Mouse (Mus musculus) forebrain, postnatal 0 days (tissue): Measurements from ENCODE around the gene D630023F18Rik. TPM values are rescaled to one million over a fixed set of nuclear protein-coding genes. Genes with fewer than 3 reads are reported as not detected.

Experiments used
- ATAC-seq: fragments of 200-750 bp; cut with Nextera tagmentation; 2 replicates; pipeline ENCODE4 v1.8.0; 2017; ENCODE audit warnings: mild to moderate bottlenecking, moderate library complexity
- DNase-seq: peaks from one replicate; pipeline ENCODE4 v3.0.0-alpha.2; 2015
- H3K27ac ChIP-seq: fragments of 300-500 bp; sonication (generic); 2 replicates; pipeline ENCODE4 v1.5.1; 2014; ENCODE audit warnings: low read depth, mild to moderate bottlenecking, antibody characterized with exemption, low read length, moderate library complexity, mixed read lengths
- H3K27me3 ChIP-seq: fragments of 300-500 bp; sonication (generic); 2 replicates; pipeline ENCODE4 v1.6.1; 2014; ENCODE audit warnings: mild to moderate bottlenecking, low read length, mixed read lengths; ENCODE audit not compliant: insufficient read depth
- H3K36me3 ChIP-seq: fragments of 300-500 bp; sonication (generic); 2 replicates; pipeline ENCODE4 v1.6.1; 2014; ENCODE audit warnings: mild to moderate bottlenecking, moderate library complexity; ENCODE audit not compliant: insufficient read depth
- H3K4me1 ChIP-seq: fragments of 300-500 bp; sonication (generic); 2 replicates; pipeline ENCODE4 v1.6.1; 2014; ENCODE audit warnings: antibody characterized with exemption; ENCODE audit not compliant: insufficient read depth
- H3K4me2 ChIP-seq: fragments of 300-500 bp; sonication (generic); 2 replicates; pipeline ENCODE4 v1.6.1; 2014; ENCODE audit warnings: low read depth, mild to moderate bottlenecking, moderate library complexity
- H3K4me3 ChIP-seq: fragments of 300-500 bp; sonication (generic); 2 replicates; pipeline ENCODE4 v1.5.1; 2014; ENCODE audit warnings: low read depth, low read length, mixed read lengths
- H3K9ac ChIP-seq: fragments of 300-500 bp; sonication (generic); 2 replicates; pipeline ENCODE4 v1.6.1; 2014; ENCODE audit warnings: mild to moderate bottlenecking
- H3K9me3 ChIP-seq: fragments of 300-500 bp; sonication (generic); 2 replicates; pipeline ENCODE4 v1.6.1; 2016; ENCODE audit warnings: low read length
- CTCF ChIP-seq: sonication (generic); IDR thresholded peaks from 2 replicates; pipeline ENCODE4 v1.5.1; 2016; ENCODE audit warnings: antibody characterized with exemption, control low read depth, low read depth
- WGBS: fragments of 180-500 bp; shearing (Covaris S2); extraction: QIAGEN DNeasy Blood & Tissue Kit; methylation state at CpG from one replicate; pipeline ENCODE4 v1.1.7; 2014; 5-methylcytosine and 5-hydroxymethylcytosine counted together
- polyA plus RNA-seq: library from polyadenylated mRNA; unstranded; fragments of >200 nt; fragmentation: Nextera tagmentation; extraction: Ambion mirVana; gene quantifications from 2 replicates; pipeline ENCODE4 v1.2.1, GENCODE M21; 2015
- total RNA-seq: library from RNA; depleted of rRNA; stranded (reverse); fragments of >200 nt; gene quantifications from 2 replicates; pipeline ENCODE4 v1.2.3, GENCODE M21; 2014

Gene D630023F18Rik
- total and polyA plus RNA-seq, 2 experiments from 2014 or later: 9.8 to 12.3 TPM

GRCm38 (mm10) chr1:65090370-65090769 lies 32.6 kb downstream of the D630023F18Rik start:
- DNase-seq (no peak), ATAC-seq (no peak)
- Histone ChIP-seq H3K4me2 (no peak overlapping the region), H3K36me3 (no peaks in the 10 kb centered on the region), H3K4me1 (no peaks in the 10 kb centered on the region), H3K27me3 (no peaks in the 10 kb centered on the region), H3K9me3 (no peaks in the 10 kb centered on the region), H3K4me3 (no peak overlapping the region), H3K27ac (no peak overlapping the region), H3K9ac (no peak overlapping the region)
- no peak for TF ChIP-seq CTCF
- 82% methylated on average over 2 of the region's 2 CpGs for WGBS

GRCm38 (mm10) chr1:65088567-65089356 lies 34.3 kb downstream of the D630023F18Rik start:
- 84% methylated on average over 6 of the region's 6 CpGs for WGBS
- no peak for DNase-seq
- TF ChIP-seq CTCF: no peak

GRCm38 (mm10) chr1:65082188-65082587 lies 40.8 kb downstream of the D630023F18Rik start, which contains the start of gene Crygb:
Gene Crygb (minus strand): TSS chr1:65082288.
- no peak for DNase-seq
- no peaks in the 10 kb centered on the region for H3K27me3 ChIP-seq
- no peak for TF ChIP-seq CTCF
- no peak within 1 kb of the TSS for H3K4me2 ChIP-seq
- ATAC-seq: no peak
- no peaks in the 10 kb centered on the region for H3K9me3 ChIP-seq
- H3K36me3 ChIP-seq: no peaks in the 10 kb centered on the region
- no peak within 1 kb of the TSS for H3K4me3 ChIP-seq
- no peak within 1 kb of the TSS for H3K27ac ChIP-seq
- no peak within 1 kb of the TSS for H3K9ac ChIP-seq
- H3K4me1 ChIP-seq: no peaks in the 10 kb centered on the region
- WGBS: 27% methylated on average over 7 of the region's 7 CpGs

More at GRCm38 (mm10) chr1:65088567-65089356, 34.3 kb downstream of the D630023F18Rik start:
- Histone ChIP-seq H3K4me1 (no peaks in the 10 kb centered on the region), H3K4me3 (no peak overlapping the region), H3K9ac (no peak overlapping the region), H3K27ac (no peak overlapping the region), H3K36me3 (no peaks in the 10 kb centered on the region), H3K4me2 (no peak overlapping the region), H3K9me3 (no peaks in the 10 kb centered on the region), H3K27me3 (no peaks in the 10 kb centered on the region)
- no peak for ATAC-seq

GRCm38 (mm10) chr1:65075607-65076006 lies 47.4 kb downstream of the D630023F18Rik start:
- H3K4me2 ChIP-seq: no peak overlapping the region
- WGBS: 19% methylated on average over 5 of the region's 5 CpGs
- no peaks in the 10 kb centered on the region for H3K4me1 ChIP-seq
- no peaks in the 10 kb centered on the region for H3K36me3 ChIP-seq
- H3K27me3 ChIP-seq: no peaks in the 10 kb centered on the region
- ATAC-seq: no peak
- peak; percentile 56 for TF ChIP-seq CTCF
- no peak for DNase-seq
- no peak overlapping the region for H3K27ac ChIP-seq
- no peak overlapping the region for H3K4me3 ChIP-seq
- no peaks in the 10 kb centered on the region for H3K9me3 ChIP-seq
- H3K9ac ChIP-seq: no peak overlapping the region

- H3K36me3 ChIP-seq: no peaks in the 10 kb centered on the region
- no peaks in the 10 kb centered on the region for H3K4me1 ChIP-seq
- H3K27me3 ChIP-seq: no peaks in the 10 kb centered on the region
- no peak within 1 kb of the TSS for H3K4me3 ChIP-seq
- H3K9me3 ChIP-seq: no peaks in the 10 kb centered on the region
- TF ChIP-seq CTCF: no peak
- H3K4me2 ChIP-seq: no peak within 1 kb of the TSS
- 58% methylated on average over 6 of the region's 6 CpGs for WGBS
- H3K9ac ChIP-seq: no peak within 1 kb of the TSS
- no peak within 1 kb of the TSS for H3K27ac ChIP-seq
- no peak for ATAC-seq
- no peak for DNase-seq
These were observed 49.4 kb downstream of the D630023F18Rik start, which contains the start of gene Crygc for GRCm38 (mm10) chr1:65073589-65073988. Gene Crygc (minus strand): TSS chr1:65073689.

- Histone ChIP-seq H3K9me3 (no peaks in the 10 kb centered on the region), H3K9ac (no peak overlapping the region), H3K27ac (no peak overlapping the region), H3K36me3 (no peaks in the 10 kb centered on the region), H3K27me3 (no peaks in the 10 kb centered on the region), H3K4me1 (no peaks in the 10 kb centered on the region), H3K4me3 (no peak overlapping the region), H3K4me2 (no peak overlapping the region)
- ATAC-seq (no peak), DNase-seq (no peak)
- no peak for TF ChIP-seq CTCF
These were observed 55.2 kb downstream of the D630023F18Rik start for GRCm38 (mm10) chr1:65067842-65068241.

- Histone ChIP-seq H3K4me3 (no peak overlapping the region), H3K4me2 (no peak overlapping the region), H3K27ac (no peak overlapping the region), H3K4me1 (no peaks in the 10 kb centered on the region), H3K9ac (no peak overlapping the region), H3K36me3 (no peaks in the 10 kb centered on the region), H3K27me3 (no peaks in the 10 kb centered on the region), H3K9me3 (no peaks in the 10 kb centered on the region)
- no peak for DNase-seq
- ATAC-seq: no peak
- WGBS: 72% methylated on average over 15 of the region's 15 CpGs
- no peak for TF ChIP-seq CTCF
These were observed 58.8 kb downstream of the D630023F18Rik start for GRCm38 (mm10) chr1:65064201-65064600.
